Mouse (Mus musculus) spleen, adult 2 months (tissue): ENCODE measurements around the gene Rfpl4. TPM values are rescaled to one million over a fixed set of nuclear protein-coding genes. Genes with fewer than 3 reads are reported as not detected.
A peak's percentile ranks its signal among the peaks of the same experiment; 100 is the strongest.

Experiments used
- DNase-seq, 2 experiments: peaks; one replicate each; pipeline versions ENCODE4 v3.0.0 to v3.0.0-alpha.2; 2012 to 2021; ENCODE audit warnings: low spot score in 2 of 2, low read depth in 1 of 2
- H3K27ac ChIP-seq: fragments of 200-500 bp; 2 replicates; pipeline ENCODE4 v1.5.1; 2012; ENCODE audit warnings: low read length, inconsistent platforms; ENCODE audit not compliant: insufficient read depth
- H3K27me3 ChIP-seq: fragments of 200-500 bp; 2 replicates; pipeline ENCODE4 v1.6.1; 2012; ENCODE audit warnings: mild to moderate bottlenecking, moderate library complexity, low read length, inconsistent platforms; ENCODE audit not compliant: control insufficient read depth, insufficient read depth
- H3K36me3 ChIP-seq: fragments of 200-500 bp; 2 replicates; pipeline ENCODE4 v1.6.1; 2012; ENCODE audit warnings: mild to moderate bottlenecking, low read length, inconsistent platforms; ENCODE audit not compliant: control insufficient read depth, insufficient read depth
- H3K4me1 ChIP-seq: fragments of 200-500 bp; 2 replicates; pipeline ENCODE4 v1.6.1; 2011; ENCODE audit warnings: inconsistent platforms; ENCODE audit not compliant: control insufficient read depth, insufficient read depth, insufficient read length
- H3K4me3 ChIP-seq: fragments of 200-500 bp; 2 replicates; pipeline ENCODE4 v1.5.1; 2011; ENCODE audit warnings: mild to moderate bottlenecking, inconsistent platforms; ENCODE audit not compliant: insufficient read depth, insufficient read length; ENCODE audit errors: extremely low read depth
- CTCF ChIP-seq: fragments of 200-500 bp; IDR thresholded peaks from 2 replicates; pipeline ENCODE4 v1.5.1; 2011; ENCODE audit warnings: mild to moderate bottlenecking, inconsistent platforms; ENCODE audit not compliant: insufficient read depth, insufficient read length, insufficient replicate concordance; ENCODE audit errors: extremely low read depth
- POLR2A ChIP-seq: fragments of 200-500 bp; IDR thresholded peaks from 2 replicates; pipeline ENCODE4 v1.6.1; 2011; ENCODE audit warnings: low read depth, low read length, inconsistent platforms
- WGBS: fragments of 180-500 bp; shearing (Covaris S2); methylation state at CpG from one replicate; pipeline ENCODE4 v1.1.7; 2018; 5-methylcytosine and 5-hydroxymethylcytosine counted together
- polyA plus RNA-seq: library from polyadenylated mRNA; depleted of rRNA; stranded (reverse); fragments of >200 nt; gene quantifications from 2 replicates; pipeline ENCODE4 v1.2.3, GENCODE M21; 2012; rRNA removed

The Rfpl4 gene
- polyA plus RNA-seq, 1 experiment = not detected

DNA sequence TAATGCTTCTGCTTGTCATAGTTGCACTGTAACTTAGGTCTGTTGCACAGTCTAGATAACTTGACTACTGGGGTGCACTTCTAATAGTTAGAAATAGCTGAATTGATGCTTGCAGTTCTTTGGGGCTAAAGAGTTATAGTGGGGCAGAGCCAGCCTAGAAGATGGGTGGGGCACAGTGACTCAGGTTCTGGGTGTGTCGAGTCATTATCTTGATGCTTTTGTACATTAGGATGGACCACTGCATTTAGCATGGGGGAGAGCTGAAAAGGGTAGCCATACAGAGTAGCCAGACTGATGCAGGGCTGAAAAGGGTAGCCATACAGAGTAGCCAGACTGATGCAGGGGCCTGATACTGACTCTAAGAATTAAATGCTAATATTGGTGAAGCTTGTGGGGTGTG lies 43.2 kb downstream of the Rfpl4 start:
- peaks cover 77% of the 10 kb centered on the region for H3K36me3 ChIP-seq
- WGBS = 68% methylated on average over 1 of the region's 1 CpGs
- H3K27me3 ChIP-seq = no peaks in the 10 kb centered on the region
- TF ChIP-seq CTCF (no peak), POLR2A (no peak)
- no peak overlapping the region for H3K27ac ChIP-seq
- no peak for DNase-seq
- H3K4me3 ChIP-seq = no peak overlapping the region
- no peaks in the 10 kb centered on the region for H3K4me1 ChIP-seq

DNA sequence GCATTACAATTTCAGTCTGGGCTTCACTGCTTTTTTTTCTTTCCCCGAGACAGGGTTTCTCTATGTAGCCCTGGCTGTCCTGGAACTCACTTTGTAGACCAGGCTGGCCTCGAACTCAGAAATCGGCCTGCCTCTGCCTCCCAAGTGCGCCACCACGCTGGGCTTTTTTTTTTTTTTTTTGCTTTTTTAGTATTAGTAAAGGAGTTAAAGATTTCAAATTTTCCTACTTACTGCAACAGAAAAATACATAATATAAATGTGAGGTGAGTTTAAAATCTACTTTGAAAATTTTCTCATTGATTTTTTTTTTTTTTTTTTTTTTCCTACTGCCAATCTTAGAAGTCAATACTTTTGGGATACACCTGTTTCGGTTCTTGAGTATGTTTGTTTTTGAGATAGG lies 51.9 kb downstream of the Rfpl4 start:
- WGBS = 82% methylated on average over 6 of the region's 6 CpGs
- Histone ChIP-seq H3K27me3 (no peaks in the 10 kb centered on the region), H3K36me3 (peaks cover 32% of the 10 kb centered on the region), H3K27ac (no peak overlapping the region), H3K4me3 (no peak overlapping the region), H3K4me1 (peaks cover 8% of the 10 kb centered on the region; the same call in 1 of the 2 replicates)
- DNase-seq = no peak
- TF ChIP-seq POLR2A (no peak), CTCF (no peak)

DNA sequence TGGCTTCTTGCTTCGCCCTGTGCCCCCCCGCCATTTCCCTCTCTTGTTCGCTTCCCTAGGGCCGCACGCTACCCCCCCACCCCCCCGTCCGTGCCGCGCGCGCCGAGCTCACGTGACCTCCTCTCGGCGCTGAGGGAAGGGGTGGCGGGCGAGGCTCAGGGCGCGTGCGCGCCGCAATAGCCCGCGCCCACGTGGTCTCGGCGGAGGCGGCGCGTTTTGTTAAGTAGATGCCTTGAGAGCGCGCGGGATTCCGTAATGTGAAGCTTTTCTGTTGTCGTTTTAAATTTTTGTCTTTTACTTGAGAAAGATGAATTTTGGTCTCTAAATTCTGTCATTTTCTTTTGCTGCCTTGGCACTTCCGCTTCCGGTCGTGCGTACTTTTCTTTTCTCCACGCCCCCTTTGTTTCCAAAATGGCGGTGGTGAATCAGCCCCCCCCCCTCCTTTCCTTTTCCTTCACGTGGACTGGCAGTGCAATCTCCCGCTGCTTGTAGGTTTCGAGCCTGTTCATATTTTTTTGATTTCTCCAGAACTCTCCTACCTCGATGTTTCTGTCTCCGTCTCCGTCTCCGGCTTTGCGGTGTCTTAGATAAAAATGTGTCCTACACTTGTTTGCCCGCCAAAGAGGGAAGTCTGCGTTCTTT lies 54.3 kb downstream of the Rfpl4 start:
- Histone ChIP-seq H3K4me1 (peaks cover 8% of the 10 kb centered on the region; the same call in 1 of the 2 replicates), H3K36me3 (peaks cover 12% of the 10 kb centered on the region), H3K4me3 (peak overlapping the region; percentile 84), H3K27ac (peak overlapping the region; percentile 96), H3K27me3 (no peaks in the 10 kb centered on the region)
- WGBS = under 1% methylated on average over 47 of the region's 51 CpGs
- DNase-seq = peak; percentile 59 to 82
- TF ChIP-seq CTCF (no peak), POLR2A (no peak)

DNA sequence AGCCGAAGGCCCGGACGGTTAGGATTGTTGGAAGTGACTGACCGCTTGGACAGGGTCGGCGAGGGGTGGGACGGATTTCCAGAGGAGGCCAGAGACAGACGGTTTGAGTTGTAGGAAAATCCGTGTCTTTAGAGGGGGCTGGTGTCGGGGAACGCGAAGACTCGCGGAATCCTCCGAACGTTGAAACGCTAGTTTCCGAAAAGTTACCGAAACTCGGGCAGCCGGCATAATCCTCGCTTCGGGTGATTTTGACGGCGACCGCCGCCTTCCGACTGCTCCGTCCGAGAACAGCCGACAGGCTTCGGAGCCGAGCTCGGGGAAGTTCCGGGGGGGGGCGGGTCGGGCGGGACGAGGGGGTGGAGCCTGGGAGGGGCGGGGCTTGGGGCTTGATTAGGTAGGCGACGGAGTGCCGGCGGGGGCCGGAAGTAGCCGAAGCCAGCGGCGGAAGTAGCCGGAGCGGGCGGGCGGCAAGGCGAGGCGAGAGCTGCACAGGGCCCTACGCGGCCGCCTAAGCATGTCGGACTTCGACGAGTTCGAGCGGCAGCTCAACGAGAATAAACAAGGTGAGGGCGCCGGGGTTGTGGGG lies 54.9 kb downstream of the Rfpl4 start, which contains the start of gene U2af2:
U2af2 (plus strand) TSS at position 370 of the 586 bp plus-strand sequence.
- H3K4me1 ChIP-seq = peaks cover 10% of the 10 kb centered on the region
- under 1% methylated on average over 59 of the region's 65 CpGs for WGBS
- DNase-seq = peak; percentile 85 to 94

DNA sequence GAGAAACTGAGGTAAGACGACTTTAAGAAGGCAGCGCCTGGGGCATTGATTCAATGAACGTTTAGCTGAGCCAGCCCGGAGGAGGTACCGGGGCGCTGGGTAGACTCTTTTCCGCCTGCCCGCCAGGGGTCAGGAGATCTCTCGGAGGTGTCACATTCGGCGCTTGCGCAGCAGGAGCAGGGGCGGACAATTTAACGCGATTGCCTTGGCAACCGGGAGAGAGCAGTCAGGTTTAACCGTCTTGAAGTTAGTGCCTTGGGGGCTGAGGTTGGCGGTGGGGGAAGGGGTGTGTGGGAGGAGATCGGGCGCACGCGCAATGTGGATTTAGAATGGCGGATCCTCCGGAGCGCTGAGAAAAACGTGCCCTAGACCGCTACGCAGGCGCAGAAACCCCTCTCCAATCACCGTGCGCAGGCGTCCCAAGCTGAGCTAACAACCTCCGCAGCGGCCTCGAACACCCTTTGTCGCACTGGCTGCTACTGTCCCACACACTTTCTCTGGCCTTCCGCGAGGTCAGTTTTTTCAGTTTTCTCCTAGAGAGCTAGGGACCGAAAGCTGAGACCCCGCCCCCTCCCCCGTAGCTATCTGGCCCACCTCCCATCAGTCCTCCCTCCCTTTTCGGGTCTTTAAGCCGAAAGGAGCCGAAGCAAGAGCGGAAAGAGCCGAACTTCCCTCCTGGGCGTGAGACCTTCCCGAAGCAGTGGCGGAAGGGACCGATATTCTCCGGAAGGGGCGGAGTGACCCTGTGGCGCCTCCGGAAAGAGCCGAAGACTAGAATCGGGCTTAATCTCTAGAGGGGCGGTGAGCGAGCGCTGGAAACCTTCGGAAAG lies 55.6 kb downstream of the Rfpl4 start:
- DNase-seq = peak; percentile 97 to 99
- peaks cover 6% of the 10 kb centered on the region for H3K27me3 ChIP-seq
- TF ChIP-seq CTCF = peak; percentile 68
- peak; percentile 15; the same call in 1 of the 2 replicates for TF ChIP-seq POLR2A
- peaks cover 11% of the 10 kb centered on the region for H3K4me1 ChIP-seq
- peaks cover 2% of the 10 kb centered on the region; the same call in 1 of the 2 replicates for H3K36me3 ChIP-seq
- peak overlapping the region; percentile 97 for H3K27ac ChIP-seq
- under 1% methylated on average over 60 of the region's 60 CpGs for WGBS
- H3K4me3 ChIP-seq = peak overlapping the region; percentile 82

More for the DNA sequence above, 54.9 kb downstream of the Rfpl4 start, which contains the start of gene U2af2:
- Histone ChIP-seq H3K36me3 (peaks cover 7% of the 10 kb centered on the region), H3K27ac (peak within 1 kb of the TSS; percentile 97), H3K4me3 (peak within 1 kb of the TSS; percentile 84), H3K27me3 (peaks cover 2% of the 10 kb centered on the region)
- TF ChIP-seq POLR2A (peak; percentile 44), CTCF (no peak)

DNA sequence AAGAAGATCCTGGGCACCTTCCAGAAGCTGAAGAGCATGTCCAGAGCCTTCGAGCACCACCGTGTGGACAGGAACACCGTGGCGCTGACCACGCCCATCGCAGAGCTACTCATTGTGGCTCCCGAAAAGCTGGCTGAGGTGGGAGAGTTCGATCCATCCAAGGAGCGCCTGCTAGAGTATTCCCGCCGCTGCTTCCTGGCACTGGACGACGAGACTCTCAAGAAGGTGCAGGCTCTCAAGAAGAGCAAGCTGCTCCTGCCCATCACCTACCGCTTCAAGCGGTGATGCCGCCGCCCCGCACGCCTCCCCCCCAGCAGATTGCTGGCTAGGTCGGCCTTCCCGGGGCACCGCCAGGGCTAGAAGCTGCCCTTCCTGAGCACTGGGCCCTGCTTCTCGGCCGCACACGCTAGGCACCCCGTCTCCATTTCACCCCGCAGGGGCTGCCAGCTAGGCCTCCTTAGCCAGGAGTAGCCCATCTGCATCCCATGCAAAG lies 56.5 kb downstream of the Rfpl4 start:
- Histone ChIP-seq H3K36me3 (no peaks in the 10 kb centered on the region), H3K27me3 (peaks cover 6% of the 10 kb centered on the region), H3K27ac (peak overlapping the region; percentile 97; the same call in 1 of the 2 replicates), H3K4me3 (peak overlapping the region; percentile 82), H3K4me1 (peaks cover 10% of the 10 kb centered on the region)
- whole genome bisulfite sequencing = 3% methylated on average over 27 of the region's 27 CpGs
- TF ChIP-seq POLR2A (no peak), CTCF (peak; percentile 53; the same call in 1 of the 2 replicates)
- peak in 1 of 2 experiments; percentile 71 for DNase-seq

Other genes starting within 250 kb of the Rfpl4 start
- gene Isoc2b, start 246.7 kb downstream of the Rfpl4 start, polyA plus RNA-seq = 7.2 and 12.1 TPM in 2 replicates
- gene Isoc2a, start 239.8 kb downstream of the Rfpl4 start, polyA plus RNA-seq = 14.5 and 15.3 TPM in 2 replicates
- 0.08 TPM in 1 of 2 replicates, not detected in the other for gene Gm36210, start 210.4 kb downstream of the Rfpl4 start, polyA plus RNA-seq
- 19.2 and 26.9 TPM in 2 replicates for gene Zfp628, start 201.7 kb downstream of the Rfpl4 start, polyA plus RNA-seq
- gene Nat14, start 194.9 kb downstream of the Rfpl4 start, polyA plus RNA-seq = 2.8 and 3.2 TPM in 2 replicates
- 1.7 and 1.8 TPM in 2 replicates for gene Ssc5d, start 191.2 kb downstream of the Rfpl4 start, polyA plus RNA-seq
- 1.9 TPM in 2 replicates for gene Sbk2, start 152.5 kb downstream of the Rfpl4 start, polyA plus RNA-seq
- gene Sbk3, start 145.8 kb downstream of the Rfpl4 start, polyA plus RNA-seq = 0.05 and 0.06 TPM in 2 replicates
- gene Zfp579, start 120.8 kb downstream of the Rfpl4 start, polyA plus RNA-seq = 30.2 and 39.9 TPM in 2 replicates
- gene Zfp524, start 102.5 kb downstream of the Rfpl4 start, polyA plus RNA-seq = 24.2 and 32.0 TPM in 2 replicates
- 26.8 and 33.2 TPM in 2 replicates for gene Fiz1, start 102.3 kb downstream of the Rfpl4 start, polyA plus RNA-seq
- 0.12 TPM in 1 of 2 replicates, not detected in the other for gene Gm44973, start 101.5 kb downstream of the Rfpl4 start, polyA plus RNA-seq
- 47.9 and 58.4 TPM in 2 replicates for gene Zfp865, start 96.6 kb downstream of the Rfpl4 start, polyA plus RNA-seq
- 0.43 and 0.54 TPM in 2 replicates for gene Ccdc106, start 96.4 kb downstream of the Rfpl4 start, polyA plus RNA-seq
- not detected in 2 replicates for gene 4632433K11Rik, start 82.8 kb downstream of the Rfpl4 start, polyA plus RNA-seq
- 4.2 and 5.4 TPM in 2 replicates for gene Zfp784, start 78.5 kb downstream of the Rfpl4 start, polyA plus RNA-seq
- 12.7 and 24.9 TPM in 2 replicates for gene Zfp580, start 65.4 kb downstream of the Rfpl4 start, polyA plus RNA-seq
- gene U2af2, start 54.8 kb downstream of the Rfpl4 start, polyA plus RNA-seq = 210 and 216 TPM in 2 replicates
- gene Epn1, start 36.7 kb downstream of the Rfpl4 start, polyA plus RNA-seq = 196 and 257 TPM in 2 replicates
- gene Rasl2-9, start 9.0 kb upstream of the Rfpl4 start, polyA plus RNA-seq = 0.21 and 0.43 TPM in 2 replicates
- gene Vmn1r55, start 32.7 kb upstream of the Rfpl4 start, polyA plus RNA-seq = not detected in 2 replicates
- gene Vmn1r56, start 79.8 kb upstream of the Rfpl4 start, polyA plus RNA-seq = not detected in 2 replicates
- gene Vmn1r57, start 101.5 kb upstream of the Rfpl4 start, polyA plus RNA-seq = not detected in 2 replicates
- not detected in 2 replicates for gene Gm5065, start 233.6 kb upstream of the Rfpl4 start, polyA plus RNA-seq
- not detected in 2 replicates for gene Nlrp2, start 234.1 kb upstream of the Rfpl4 start, polyA plus RNA-seq